Mouse (Mus musculus) layer of hippocampus, adult 2 months (tissue): ENCODE data around the gene Ptpn22. TPM values are rescaled to one million over a fixed set of nuclear protein-coding genes. Genes with fewer than 3 reads are reported as not detected.

Source experiments
- DNase-seq, 2 experiments: peaks; one replicate each; pipeline ENCODE4 v3.0.0; 2022; ENCODE audit warnings: low spot score in 2 of 2
- H3K27ac ChIP-seq: fragments of 200-600 bp; 2 replicates; pipeline ENCODE4 v1.8.1; 2022
- H3K4me3 ChIP-seq: fragments of 200-600 bp; 2 replicates; pipeline ENCODE4 v1.8.1; 2022; ENCODE audit warnings: mild to moderate bottlenecking
- CTCF ChIP-seq: fragments of 200-600 bp; conservative IDR thresholded peaks from 2 replicates; pipeline ENCODE4 v1.8.1; 2022; ENCODE audit warnings: antibody characterized with exemption, mild to moderate bottlenecking, moderate library complexity
- total RNA-seq, 2 experiments: library from RNA; stranded (reverse); gene quantifications; 2 replicates each; pipeline ENCODE4 v1.2.3; 2021

Gene Ptpn22
- total RNA-seq, 2 experiments from 2014 or later = 0.88 to 2.0 TPM

DNA sequence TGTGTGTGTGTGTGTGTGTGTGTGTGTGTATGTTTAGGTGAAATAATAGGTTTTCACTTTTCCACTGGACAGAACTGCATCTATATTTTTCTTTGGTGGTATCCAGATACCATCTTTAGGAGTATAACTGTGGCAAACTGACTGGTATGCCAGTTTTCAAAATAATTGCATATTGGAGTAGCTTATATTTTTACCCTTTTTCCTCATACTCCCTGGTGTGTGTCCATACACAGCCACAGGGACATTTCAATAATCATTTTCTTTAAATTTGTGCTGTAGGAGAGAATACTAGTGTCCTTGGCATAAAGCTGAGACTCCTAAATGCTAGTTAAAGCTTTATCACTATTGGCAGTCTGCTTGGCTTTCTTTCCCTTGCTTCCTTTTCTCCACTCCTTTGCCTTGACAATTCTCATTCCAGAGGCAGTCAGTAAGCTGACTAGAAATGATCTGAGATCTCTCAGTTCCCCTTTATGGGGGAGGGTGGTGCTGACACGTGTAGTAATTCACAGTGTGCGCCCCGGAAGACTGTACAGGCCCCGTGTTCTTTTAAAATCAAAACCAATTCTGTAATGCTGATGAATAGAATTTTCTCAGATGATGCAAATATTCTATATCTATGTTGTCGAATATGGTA is 56.7 kb downstream of the Ptpn22 start:
- H3K27ac ChIP-seq = no peak overlapping the region; the same call in 1 of the 2 replicates
- DNase-seq = no peak
- H3K4me3 ChIP-seq = peak overlapping the region; percentile 65
- TF ChIP-seq CTCF = no peak

DNA sequence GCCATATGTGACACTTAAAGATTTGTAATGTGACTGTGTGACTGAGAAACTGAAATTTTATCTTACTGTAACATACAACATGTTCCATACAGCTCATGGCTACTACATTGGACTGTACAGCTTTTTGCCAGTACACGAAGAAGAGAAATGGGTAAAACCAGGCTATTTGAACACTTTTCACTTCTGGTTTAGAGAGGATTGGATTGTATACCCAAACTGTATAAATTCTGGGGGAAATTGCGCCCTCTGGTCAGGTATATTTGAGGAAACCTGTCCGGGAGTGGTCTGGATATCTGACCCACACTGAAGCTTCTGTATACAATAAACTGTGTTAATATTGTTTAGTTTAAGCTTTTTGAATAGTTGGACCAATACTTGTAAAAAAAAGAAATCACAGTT is 57.2 kb downstream of the Ptpn22 start:
- Histone ChIP-seq H3K4me3 (peak overlapping the region; percentile 65), H3K27ac (no peak overlapping the region)
- DNase-seq = no peak
- TF ChIP-seq CTCF = no peak

DNA sequence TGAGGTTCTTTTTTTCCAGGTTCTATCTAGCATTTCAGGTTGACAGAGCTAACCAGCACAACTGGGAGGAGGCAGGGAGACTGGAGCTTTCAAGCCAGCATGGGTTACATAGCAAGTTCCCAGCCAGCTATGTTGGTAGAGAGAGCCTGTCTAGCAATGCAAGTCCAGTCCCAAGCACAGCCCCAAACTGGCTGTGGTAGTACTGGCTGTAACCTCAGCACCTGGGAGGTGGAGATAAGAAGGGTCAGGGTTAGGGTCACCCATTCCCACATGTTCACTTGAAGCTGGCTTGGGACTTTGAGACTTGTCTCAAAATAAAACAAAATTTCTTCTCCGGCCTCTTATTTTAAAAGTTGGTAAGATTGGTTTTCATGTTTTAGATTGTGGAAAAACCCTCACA is 60.5 kb downstream of the Ptpn22 start:
- TF ChIP-seq CTCF = no peak
- Histone ChIP-seq H3K27ac (no peak overlapping the region), H3K4me3 (no peak overlapping the region)
- no peak for DNase-seq

DNA sequence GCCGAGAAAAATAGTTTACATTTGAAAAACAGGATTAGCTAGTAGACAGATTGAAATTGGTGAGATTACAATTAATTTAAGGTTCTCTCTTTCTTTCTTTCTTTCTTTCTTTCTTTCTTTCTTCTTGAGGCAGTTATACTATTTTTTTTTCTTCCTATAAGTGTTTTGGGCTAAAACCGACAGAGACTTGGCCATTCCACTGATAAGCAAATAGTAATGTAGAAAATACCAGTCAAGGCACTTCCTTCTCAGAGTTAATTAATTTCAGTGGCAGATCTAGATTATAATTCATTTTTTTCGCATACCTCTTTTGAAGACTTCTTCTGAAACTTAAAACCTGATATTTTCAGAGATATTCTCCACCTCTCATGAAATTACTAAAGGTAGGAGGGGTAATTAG is 65.7 kb downstream of the Ptpn22 start:
- TF ChIP-seq CTCF = no peak
- Histone ChIP-seq H3K4me3 (no peak overlapping the region), H3K27ac (no peak overlapping the region)
- DNase-seq = no peak

DNA sequence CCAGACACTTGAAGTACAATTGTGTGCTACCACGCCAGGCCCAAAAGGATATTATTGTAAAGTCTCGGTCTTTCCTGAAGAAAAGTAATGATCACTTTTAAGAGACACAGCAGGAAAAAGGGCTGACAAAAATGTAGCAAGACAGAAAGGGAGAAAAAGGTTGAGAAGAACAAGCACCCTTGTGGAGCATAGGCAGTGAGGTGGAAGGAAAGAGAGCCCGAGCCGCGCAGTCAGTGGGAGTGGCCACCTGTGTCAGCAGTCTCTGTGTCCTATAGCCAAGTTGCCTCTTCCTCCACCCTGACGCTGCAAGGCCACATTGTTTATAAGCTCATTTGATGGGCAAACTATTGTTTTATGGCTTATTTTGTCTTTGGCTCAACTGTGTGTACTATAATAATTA is 67.9 kb downstream of the Ptpn22 start:
- no peak for DNase-seq
- H3K4me3 ChIP-seq = no peak overlapping the region
- no peak for TF ChIP-seq CTCF
- H3K27ac ChIP-seq = peak overlapping the region; percentile 7; the same call in 1 of the 2 replicates

DNA sequence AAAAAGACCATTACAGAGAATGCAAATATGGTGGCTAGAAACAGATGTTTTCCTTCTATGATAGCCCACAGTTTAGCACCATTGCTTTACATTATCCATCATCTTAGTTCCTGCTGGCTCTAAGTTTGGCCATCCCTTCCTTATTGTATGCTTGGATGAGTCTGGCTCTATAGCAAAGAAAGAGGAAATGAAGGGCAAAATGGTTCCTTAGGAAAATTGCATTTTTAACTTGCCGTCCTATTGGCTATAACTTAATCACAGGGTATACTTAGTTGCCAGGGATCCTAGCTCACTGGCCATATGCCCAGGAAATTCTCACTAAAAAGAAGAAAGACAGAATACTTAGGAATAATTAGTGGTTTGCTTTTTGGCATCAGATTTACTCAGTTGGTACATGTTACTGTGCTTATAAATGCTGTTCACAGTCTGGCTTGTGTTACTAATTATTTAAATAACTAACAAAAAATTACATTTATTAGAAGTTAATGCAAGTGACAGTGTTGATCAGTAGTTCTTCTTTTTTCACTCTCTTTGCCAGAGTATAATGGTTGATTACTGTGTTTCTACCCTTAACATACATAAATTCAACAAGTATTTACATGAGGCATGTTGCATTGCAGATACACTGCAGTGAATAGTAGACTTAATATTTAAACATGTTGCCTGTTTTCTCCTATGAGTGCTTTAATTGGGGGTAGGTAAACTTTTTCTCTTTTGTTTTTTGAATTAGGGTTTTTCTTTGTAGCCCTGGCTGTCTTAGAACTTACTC is 85.4 kb downstream of the Ptpn22 start:
- peak overlapping the region; percentile 67 for H3K27ac ChIP-seq
- H3K4me3 ChIP-seq = no peak overlapping the region
- peak; percentile 22 to 58 for DNase-seq
- TF ChIP-seq CTCF = no peak

DNA sequence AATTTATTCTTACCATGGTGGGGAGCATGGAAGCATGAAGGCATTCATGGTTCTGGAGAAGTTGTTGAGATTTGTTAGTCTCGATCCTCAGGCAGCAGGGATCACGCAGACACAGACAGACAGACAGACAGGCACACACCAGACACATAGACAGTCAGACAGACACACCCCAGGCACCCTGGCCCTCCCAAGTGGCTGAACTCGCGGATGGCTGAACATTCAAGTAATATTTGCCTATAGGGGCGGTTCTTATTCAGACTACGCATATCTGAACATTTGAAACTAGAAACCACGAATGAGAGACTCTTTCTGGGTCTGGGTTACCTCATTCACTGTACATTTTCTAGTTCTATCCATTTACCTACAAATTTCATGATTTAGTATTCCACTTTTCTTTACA is 89.1 kb downstream of the Ptpn22 start:
- TF ChIP-seq CTCF = no peak
- Histone ChIP-seq H3K27ac (no peak overlapping the region), H3K4me3 (no peak overlapping the region)
- no peak for DNase-seq

DNA sequence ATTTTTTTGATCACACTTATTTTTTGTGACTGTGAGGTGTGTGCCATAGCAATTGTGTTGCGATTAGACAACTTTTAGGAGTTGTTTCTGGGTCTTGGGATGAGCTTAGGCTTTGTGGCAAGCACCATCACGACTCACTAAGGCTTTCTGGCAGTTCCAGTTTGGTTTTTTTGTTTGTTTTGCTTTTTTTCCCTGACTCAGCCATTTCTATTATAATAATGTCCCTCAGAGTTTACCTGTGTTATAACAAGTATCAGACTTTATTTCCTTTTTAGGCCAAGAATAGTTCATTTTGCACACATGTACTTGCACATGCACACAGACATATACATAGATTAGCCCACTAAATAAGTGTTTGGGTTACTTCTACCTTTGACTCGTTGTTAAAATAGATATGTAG is 101.0 kb downstream of the Ptpn22 start:
- H3K27ac ChIP-seq = no peak overlapping the region
- TF ChIP-seq CTCF = no peak
- no peak overlapping the region for H3K4me3 ChIP-seq
- DNase-seq = no peak

Other genes starting within 250 kb of the Ptpn22 start
- gene Atg4a-ps, start 213.7 kb upstream of the Ptpn22 start, total RNA-seq = 1 to 10 TPM in 1 of 2 experiments, not detected in 1; 1.9 TPM
- gene Olfml3, start 121.8 kb upstream of the Ptpn22 start, total RNA-seq = 10 to 100 TPM; 13.6 to 14.2 TPM
- not detected for gene Gm10964, start 120.4 kb upstream of the Ptpn22 start, total RNA-seq
- 100 to 1,000 TPM; 128 to 134 TPM for gene Hipk1, start 68.2 kb upstream of the Ptpn22 start, total RNA-seq
- 1 to 10 TPM; 9.8 to 10.0 TPM for gene Dclre1b, start 50.4 kb upstream of the Ptpn22 start, total RNA-seq
- 10 to 100 TPM; 12.7 to 13.3 TPM for gene Ap4b1, start 50.3 kb upstream of the Ptpn22 start, total RNA-seq
- gene Gm43064, start 50.2 kb upstream of the Ptpn22 start, total RNA-seq = under 1 TPM; 0.27 to 0.31 TPM
- gene Bcl2l15, start 27.2 kb upstream of the Ptpn22 start, total RNA-seq = 1 to 10 TPM; 1.5 to 2.0 TPM
- gene Rsbn1, start 54.3 kb downstream of the Ptpn22 start, total RNA-seq = 10 to 100 TPM; 21.1 to 22.0 TPM
- 10 to 100 TPM; 42.2 to 43.2 TPM for gene Phtf1, start 108.3 kb downstream of the Ptpn22 start, total RNA-seq